Mouse (Mus musculus) heart, embryonic 16.5 days (tissue): ENCODE data around the gene Agfg1. TPM values are rescaled to one million over a fixed set of nuclear protein-coding genes. Genes with fewer than 3 reads are reported as not detected.

Experiments used
- ATAC-seq: fragments of 200-750 bp; cut with Nextera tagmentation; replicated peaks from 2 replicates; pipeline ENCODE4 v1.8.0; 2017; ENCODE audit warnings: moderate number of reproducible peaks; ENCODE audit not compliant: insufficient read depth, low FRiP score; ENCODE audit errors: extremely low read depth
- H3K27ac ChIP-seq: fragments of 300-500 bp; sonication (generic); 2 replicates; pipeline ENCODE4 v1.5.1; 2014; ENCODE audit warnings: mild to moderate bottlenecking, low read length, control low read depth, moderate library complexity
- H3K27me3 ChIP-seq: fragments of 300-500 bp; sonication (generic); 2 replicates; pipeline ENCODE4 v1.6.1; 2014; ENCODE audit warnings: low read length, mixed read lengths; ENCODE audit not compliant: control insufficient read depth, insufficient read depth
- H3K36me3 ChIP-seq: fragments of 300-500 bp; sonication (generic); 2 replicates; pipeline ENCODE4 v1.6.1; 2014; ENCODE audit not compliant: control insufficient read depth, insufficient read depth
- H3K4me1 ChIP-seq: fragments of 300-500 bp; sonication (generic); 2 replicates; pipeline ENCODE4 v1.6.1; 2014; ENCODE audit warnings: low read length, mixed read lengths; ENCODE audit not compliant: control insufficient read depth, insufficient read depth
- H3K4me2 ChIP-seq: fragments of 300-500 bp; sonication (generic); 2 replicates; pipeline ENCODE4 v1.6.1; 2014; ENCODE audit warnings: low read depth, mild to moderate bottlenecking, control low read depth, low read length
- H3K4me3 ChIP-seq: fragments of 300-500 bp; sonication (generic); 2 replicates; pipeline ENCODE4 v1.5.1; 2014; ENCODE audit warnings: mild to moderate bottlenecking, control low read depth, low read length
- H3K9ac ChIP-seq: fragments of 300-500 bp; sonication (generic); 2 replicates; pipeline ENCODE4 v1.6.1; 2014; ENCODE audit warnings: low read length, control low read depth
- H3K9me3 ChIP-seq: fragments of 300-500 bp; sonication (generic); replicated peaks from 2 replicates; pipeline ENCODE4 v1.6.1; 2016; ENCODE audit warnings: low read length; ENCODE audit not compliant: control insufficient read depth
- WGBS: fragments of 180-500 bp; shearing (Covaris S2); extraction: QIAGEN DNeasy Blood & Tissue Kit; methylation state at CpG from one replicate; pipeline ENCODE4 v1.1.7; 2014; 5-methylcytosine and 5-hydroxymethylcytosine counted together
- polyA plus RNA-seq: library from polyadenylated mRNA; unstranded; fragments of >200 nt; fragmentation: Nextera tagmentation; extraction: Ambion mirVana; gene quantifications from 2 replicates; pipeline ENCODE4 v1.2.1, GENCODE M21; 2015

The Agfg1 gene
- polyA plus RNA-seq, 1 experiment from 2014 or later, result 30.4 TPM

DNA sequence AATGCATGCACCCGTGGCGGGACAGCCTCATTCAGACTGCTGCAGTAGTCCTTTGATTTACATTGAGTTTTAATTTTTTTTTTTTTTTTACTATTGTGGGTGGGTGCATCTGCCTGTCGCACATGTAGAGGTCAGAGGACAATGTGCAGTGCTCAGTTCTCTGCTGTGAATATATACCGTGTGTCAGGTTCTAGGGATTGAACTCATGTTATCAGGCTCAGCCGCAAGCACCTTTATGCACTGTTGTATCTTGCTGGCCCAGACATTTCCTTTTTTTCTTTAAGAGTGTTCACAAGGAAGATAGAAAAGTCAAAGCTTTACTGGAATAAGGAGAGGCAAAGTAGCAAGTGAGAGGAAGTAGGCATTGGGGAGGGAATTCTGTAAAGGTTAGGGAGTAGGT is 16.4 kb downstream of the Agfg1 start:
- WGBS, result 74% methylated on average over 5 of the region's 5 CpGs
- no peak; the same call in 1 of the 2 replicates for ATAC-seq

DNA sequence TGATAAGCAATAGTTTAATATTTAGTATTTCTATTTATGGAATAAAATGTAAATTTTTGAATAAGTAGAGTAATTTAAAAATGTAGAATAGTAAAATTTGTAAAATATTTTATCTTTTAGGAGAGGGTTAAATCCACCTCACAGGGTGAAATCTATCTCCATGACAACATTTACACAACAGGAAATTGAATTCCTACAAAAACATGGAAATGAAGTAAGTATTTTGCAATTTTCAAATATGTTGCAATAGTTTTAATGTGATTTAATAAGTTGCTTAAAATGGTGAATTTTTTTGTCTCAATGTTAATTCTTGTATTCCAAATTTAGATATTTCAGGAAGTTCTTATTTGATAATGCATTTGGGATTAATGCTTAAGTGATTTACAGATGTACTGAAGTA is 19.0 kb downstream of the Agfg1 start:
- Histone ChIP-seq H3K36me3 (no peaks in the 10 kb centered on the region), H3K9ac (no peak overlapping the region), H3K4me2 (no peak overlapping the region), H3K27me3 (no peaks in the 10 kb centered on the region), H3K9me3 (no peaks in the 10 kb centered on the region), H3K4me3 (no peak overlapping the region), H3K4me1 (no peaks in the 10 kb centered on the region), H3K27ac (no peak overlapping the region)
- ATAC-seq, result no peak

More for the DNA sequence above, 16.4 kb downstream of the Agfg1 start:
- H3K27me3 ChIP-seq, result no peaks in the 10 kb centered on the region
- no peak overlapping the region for H3K9ac ChIP-seq
- no peaks in the 10 kb centered on the region for H3K36me3 ChIP-seq
- H3K4me1 ChIP-seq, result 0 out of 2 replicates have a peak, but pooled peaks cover 2% of the 10 kb centered on the region
- H3K4me2 ChIP-seq, result no peak overlapping the region
- no peak overlapping the region for H3K27ac ChIP-seq
- H3K4me3 ChIP-seq, result no peak overlapping the region
- H3K9me3 ChIP-seq, result no peaks in the 10 kb centered on the region

DNA sequence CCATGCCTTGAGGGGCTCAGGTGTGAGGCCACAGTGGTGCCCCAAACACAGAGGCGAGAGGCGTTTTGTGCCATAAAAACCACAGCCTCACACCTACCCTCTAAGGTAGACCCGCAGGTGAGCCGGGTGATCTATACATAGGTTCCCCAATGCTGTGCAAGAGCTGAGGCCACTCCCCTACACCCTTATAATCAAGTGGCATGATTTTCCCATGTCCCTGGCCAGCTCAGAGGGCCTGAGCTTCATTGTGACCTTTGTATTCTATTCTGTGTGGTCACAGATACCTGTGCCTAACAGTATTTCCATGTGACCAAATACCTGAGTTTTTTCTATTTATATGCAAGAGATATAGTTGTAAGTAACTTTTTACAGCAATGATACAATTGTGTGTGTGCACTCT is 21.1 kb downstream of the Agfg1 start:
- Histone ChIP-seq H3K4me1 (0 out of 2 replicates have a peak, but pooled peaks cover 3% of the 10 kb centered on the region), H3K4me2 (no peak overlapping the region), H3K27ac (no peak overlapping the region), H3K4me3 (no peak overlapping the region), H3K9me3 (no peaks in the 10 kb centered on the region), H3K9ac (no peak overlapping the region), H3K36me3 (no peaks in the 10 kb centered on the region), H3K27me3 (no peaks in the 10 kb centered on the region)
- ATAC-seq, result no peak
- WGBS, result 93% methylated on average over 4 of the region's 4 CpGs

GRCm38 (mm10) chr1:82870202-82870601 is 30.9 kb downstream of the Agfg1 start:
- no peak for ATAC-seq
- no peaks in the 10 kb centered on the region for H3K27me3 ChIP-seq
- H3K4me1 ChIP-seq, result peaks cover 14% of the 10 kb centered on the region
- WGBS, result 84% methylated on average over 3 of the region's 3 CpGs
- no peak overlapping the region for H3K27ac ChIP-seq
- no peak overlapping the region for H3K4me3 ChIP-seq
- peaks cover 11% of the 10 kb centered on the region for H3K36me3 ChIP-seq
- H3K9me3 ChIP-seq, result no peaks in the 10 kb centered on the region
- no peak overlapping the region for H3K4me2 ChIP-seq
- no peak overlapping the region for H3K9ac ChIP-seq

DNA sequence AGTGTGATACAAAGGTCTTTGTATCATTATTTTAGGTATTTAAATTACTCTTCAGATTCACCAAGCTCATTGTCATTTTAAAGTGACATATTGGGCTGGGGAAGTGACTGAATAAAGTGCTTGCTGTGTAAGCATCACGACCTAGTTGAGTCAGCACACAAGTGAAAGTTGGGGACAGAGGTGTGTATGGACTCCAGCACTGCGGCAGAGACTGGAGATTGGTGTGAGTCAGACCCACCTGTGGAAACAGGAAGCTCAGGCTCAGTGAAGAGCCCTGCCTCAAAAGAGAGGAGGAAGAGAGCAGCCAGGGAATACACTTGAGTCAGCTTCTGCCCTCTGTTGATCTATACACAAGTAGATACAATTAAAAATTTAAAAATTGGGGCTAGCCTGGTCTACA is 39.9 kb downstream of the Agfg1 start:
- no peak overlapping the region for H3K9ac ChIP-seq
- H3K27me3 ChIP-seq, result no peaks in the 10 kb centered on the region
- no peak overlapping the region for H3K4me2 ChIP-seq
- H3K9me3 ChIP-seq, result no peaks in the 10 kb centered on the region
- no peak overlapping the region for H3K27ac ChIP-seq
- WGBS, result 72% methylated on average over 2 of the region's 2 CpGs
- no peaks in the 10 kb centered on the region for H3K4me1 ChIP-seq
- no peak for ATAC-seq
- H3K36me3 ChIP-seq, result peaks cover 33% of the 10 kb centered on the region
- H3K4me3 ChIP-seq, result no peak overlapping the region

GRCm38 (mm10) chr1:82880196-82880595 is 40.9 kb downstream of the Agfg1 start:
- no peaks in the 10 kb centered on the region for H3K27me3 ChIP-seq
- H3K36me3 ChIP-seq, result peaks cover 35% of the 10 kb centered on the region
- H3K4me3 ChIP-seq, result no peak overlapping the region
- no peaks in the 10 kb centered on the region for H3K4me1 ChIP-seq
- no peak for ATAC-seq
- H3K9me3 ChIP-seq, result no peaks in the 10 kb centered on the region
- 79% methylated on average over 8 of the region's 8 CpGs for WGBS
- H3K4me2 ChIP-seq, result no peak overlapping the region
- no peak overlapping the region for H3K27ac ChIP-seq
- H3K9ac ChIP-seq, result no peak overlapping the region

- peaks cover 25% of the 10 kb centered on the region for H3K36me3 ChIP-seq
- H3K4me3 ChIP-seq, result no peak overlapping the region
- H3K9me3 ChIP-seq, result no peaks in the 10 kb centered on the region
- no peak for ATAC-seq
- no peaks in the 10 kb centered on the region for H3K27me3 ChIP-seq
- no peak overlapping the region for H3K27ac ChIP-seq
- H3K4me1 ChIP-seq, result no peaks in the 10 kb centered on the region
- WGBS, result 93% methylated on average over 7 of the region's 7 CpGs
- no peak overlapping the region for H3K4me2 ChIP-seq
- no peak overlapping the region for H3K9ac ChIP-seq
Measured at GRCm38 (mm10) chr1:82893269-82893668, 54.0 kb downstream of the Agfg1 start.

- Histone ChIP-seq H3K27ac (no peak overlapping the region), H3K27me3 (no peaks in the 10 kb centered on the region), H3K4me3 (no peak overlapping the region), H3K36me3 (peaks cover 19% of the 10 kb centered on the region), H3K9ac (no peak overlapping the region), H3K4me1 (no peaks in the 10 kb centered on the region), H3K9me3 (no peaks in the 10 kb centered on the region), H3K4me2 (no peak overlapping the region)
- no peak for ATAC-seq
- 90% methylated on average over 1 of the region's 1 CpGs for WGBS
Measured at GRCm38 (mm10) chr1:82900567-82900966, 61.3 kb downstream of the Agfg1 start.

DNA sequence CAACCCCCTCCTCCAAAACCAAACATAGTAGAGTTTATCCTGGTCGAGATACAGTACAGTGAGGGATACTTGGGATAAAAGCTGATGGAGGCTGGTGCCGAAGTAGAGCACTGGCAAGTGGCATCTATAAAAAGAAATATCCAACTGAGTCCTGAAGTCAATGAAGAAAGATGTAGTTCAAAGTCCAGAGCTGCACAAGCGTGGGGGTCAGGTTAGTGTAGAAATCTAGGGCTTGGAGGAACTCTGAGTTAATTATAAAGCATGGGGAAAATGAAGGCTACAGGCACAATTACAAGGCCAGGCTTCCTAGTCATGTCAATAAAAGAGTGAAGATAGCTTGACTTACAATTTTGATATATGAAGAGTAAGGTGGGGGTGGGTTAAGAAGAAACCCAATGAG is 61.9 kb downstream of the Agfg1 start:
- WGBS, result 90% methylated on average over 3 of the region's 3 CpGs
- H3K36me3 ChIP-seq, result peaks cover 19% of the 10 kb centered on the region
- H3K4me3 ChIP-seq, result no peak overlapping the region
- ATAC-seq, result no peak
- no peak overlapping the region for H3K27ac ChIP-seq
- H3K27me3 ChIP-seq, result no peaks in the 10 kb centered on the region
- no peaks in the 10 kb centered on the region for H3K9me3 ChIP-seq
- no peak overlapping the region for H3K4me2 ChIP-seq
- no peak overlapping the region for H3K9ac ChIP-seq
- H3K4me1 ChIP-seq, result no peaks in the 10 kb centered on the region

- H3K4me1 ChIP-seq, result no peaks in the 10 kb centered on the region
- no peaks in the 10 kb centered on the region for H3K27me3 ChIP-seq
- H3K9me3 ChIP-seq, result no peaks in the 10 kb centered on the region
- H3K9ac ChIP-seq, result no peak overlapping the region
- no peak for ATAC-seq
- no peak overlapping the region for H3K27ac ChIP-seq
- no peak overlapping the region for H3K4me2 ChIP-seq
- no peak overlapping the region for H3K4me3 ChIP-seq
- peaks cover 16% of the 10 kb centered on the region for H3K36me3 ChIP-seq
- 47% methylated on average over 3 of the region's 3 CpGs for WGBS
Measured at GRCm38 (mm10) chr1:82905886-82906285, 66.6 kb downstream of the Agfg1 start.
